ENCODE assay signal across 12 mouse cellular contexts in genomic region chr12:15659332-15659731, GRCm38 (mm10).
"Had no signal": no experiment of that assay in that cellular context is flagged by ENCODE, and none has a peak within 500 bp of the region (broad histone marks: within the 10 kb centered on the region; RNA-seq: fewer than 3 reads in every experiment).

No protein-coding gene starts in this region.

- H3K27me3 ChIP-seq: liver, embryonic 12.5 days; midbrain, embryonic 13.5 days; midbrain, embryonic 15.5 days; neural tube, embryonic 12.5 days had no signal

- H3K9me3 ChIP-seq: liver, embryonic 12.5 days; megakaryocyte, embryonic 14.5 days; midbrain, embryonic 13.5 days; midbrain, embryonic 15.5 days; neural tube, embryonic 12.5 days had no signal

- H3K4me1 ChIP-seq: liver, embryonic 12.5 days; megakaryocyte, embryonic 14.5 days; midbrain, embryonic 13.5 days; midbrain, embryonic 15.5 days; neural tube, embryonic 12.5 days had no signal

- H3K36me3 ChIP-seq: liver, embryonic 12.5 days; midbrain, embryonic 13.5 days; midbrain, embryonic 15.5 days; neural tube, embryonic 12.5 days had no signal

- H3K4me3 ChIP-seq: liver, embryonic 12.5 days; megakaryocyte, embryonic 14.5 days; midbrain, embryonic 13.5 days; midbrain, embryonic 15.5 days; neural tube, embryonic 12.5 days had no signal

- H3K9ac ChIP-seq: liver, embryonic 12.5 days; liver, embryonic 14.5 days; midbrain, embryonic 13.5 days; midbrain, embryonic 15.5 days; neural tube, embryonic 12.5 days had no signal

- H3K27ac ChIP-seq: liver, embryonic 12.5 days; liver, embryonic 14.5 days; midbrain, embryonic 13.5 days; midbrain, embryonic 15.5 days; neural tube, embryonic 12.5 days had no signal

- DNase-seq: lung, adult 18-20 months; right cerebral cortex, postnatal 14 days; thymus, adult 2 months; thymus, postnatal 25 days; thymus, postnatal 4 days had no signal

- ATAC-seq: liver, embryonic 12.5 days; midbrain, embryonic 13.5 days; midbrain, embryonic 15.5 days had no signal

- H3K4me2 ChIP-seq: liver, embryonic 12.5 days; midbrain, embryonic 11.5 days; midbrain, embryonic 13.5 days; midbrain, embryonic 15.5 days; neural tube, embryonic 12.5 days had no signal
